Mouse (Mus musculus): ENCODE measurements at regions not wholly inside any gene's neighbourhood (a gene's known extent, or its start where the extent isn't known, plus 50 kb on each side); places are given as distances from the start of the nearest gene placed in this dataset.

DNA sequence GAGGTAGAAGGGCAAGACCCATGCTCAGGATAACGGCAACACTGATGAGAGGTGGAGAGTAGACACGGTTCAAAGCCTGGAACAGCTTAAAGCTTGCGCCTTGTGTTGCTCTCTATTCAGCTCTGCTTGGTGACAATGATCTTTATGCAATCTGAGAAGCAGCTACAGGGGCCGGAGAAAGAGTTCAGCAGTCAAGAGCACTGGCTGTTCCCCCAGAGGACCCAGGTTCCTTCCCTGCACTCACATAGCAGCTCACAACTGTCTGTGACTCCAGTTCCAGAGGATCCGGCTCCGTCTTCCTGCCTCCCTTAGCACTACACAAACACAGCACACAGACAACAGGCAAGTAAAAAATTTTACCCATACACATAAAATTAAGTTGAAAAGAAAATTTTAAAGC is 54.4 kb upstream of the Jade1 start:
- TF ChIP-seq POLR2A (IDR thresholded peaks at IDR 0.05; ENCODE audit: insufficient read depth, low read depth, low read length) (no peak), CTCF (IDR thresholded peaks at IDR 0.05) (no peak), EP300 (IDR thresholded peaks at IDR 0.05; ENCODE audit: insufficient read depth, low read depth, low read length) (no peak)

Measured in heart, adult 2 months (tissue).